Mouse (Mus musculus) Muller cell, postnatal 12 days (primary cell): ENCODE measurements at regions not wholly inside any gene's neighbourhood (a gene's known extent, or its start where the extent isn't known, plus 50 kb on each side); places are given as distances from the start of the nearest gene placed in this dataset.

ENCODE experiments used
- DNase-seq: peaks from one replicate; pipeline ENCODE4 v3.0.0-alpha.2; 2015; ENCODE audit errors: inconsistent ontology term

DNA sequence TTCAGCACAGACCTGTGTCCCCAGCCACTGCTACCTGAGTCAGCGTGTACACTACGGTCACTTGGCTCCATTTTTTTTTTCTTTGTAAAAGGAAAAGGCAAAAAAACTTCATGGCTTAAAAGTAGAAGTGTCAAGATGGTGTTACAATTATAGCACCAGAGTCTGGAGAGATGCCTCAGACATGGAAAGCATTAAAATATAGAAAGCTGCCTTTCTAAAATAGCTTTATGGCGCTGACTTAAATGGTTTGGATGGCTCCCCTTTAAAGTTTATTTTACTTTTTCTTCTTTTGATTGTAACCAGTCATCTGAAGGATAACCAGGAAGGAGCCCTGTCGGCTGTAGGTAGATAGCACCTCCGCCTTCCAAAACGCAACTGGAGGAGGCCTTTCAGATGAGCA is 79.0 kb upstream of the Jade1 start:
- no peak for DNase-seq

DNA sequence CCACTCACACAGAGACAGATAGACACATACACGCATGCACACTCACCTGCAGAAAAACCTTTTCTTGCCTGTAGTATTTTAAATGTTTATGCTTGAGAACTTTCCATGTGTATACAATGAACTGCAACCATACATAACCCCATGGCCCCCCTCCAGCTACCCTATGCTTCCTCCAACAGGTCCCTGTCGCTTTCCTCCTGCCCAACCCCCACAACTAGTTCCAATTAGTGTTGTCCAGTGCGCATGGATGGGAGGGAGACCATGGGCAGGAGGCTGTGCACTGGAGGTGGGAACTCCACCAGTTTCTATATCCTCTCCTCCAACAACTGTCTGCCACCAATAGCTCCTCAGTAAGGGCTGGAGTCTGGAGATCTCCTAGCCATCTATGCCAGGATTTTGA is 82.9 kb upstream of the Jade1 start:
- no peak for DNase-seq

DNA sequence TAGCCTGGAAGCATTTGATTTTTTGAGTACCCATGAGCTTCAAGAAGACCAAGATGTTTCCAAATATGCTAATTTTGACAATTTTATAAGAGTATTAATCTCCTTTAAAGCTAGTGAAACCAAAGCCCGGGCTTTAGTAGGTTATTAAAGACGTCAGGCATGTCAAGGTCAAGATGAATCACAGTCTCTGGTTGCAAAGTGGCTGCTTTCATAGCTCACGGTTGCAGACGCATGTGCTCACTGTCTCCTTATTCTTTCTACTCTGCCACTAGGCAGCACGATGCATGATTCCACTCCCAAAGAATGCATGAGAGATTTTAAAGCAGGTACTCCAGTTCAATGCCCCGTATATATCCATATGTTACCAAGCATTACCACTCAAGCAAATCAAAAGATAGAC is 86.4 kb upstream of the Jade1 start:
- DNase-seq: no peak

DNA sequence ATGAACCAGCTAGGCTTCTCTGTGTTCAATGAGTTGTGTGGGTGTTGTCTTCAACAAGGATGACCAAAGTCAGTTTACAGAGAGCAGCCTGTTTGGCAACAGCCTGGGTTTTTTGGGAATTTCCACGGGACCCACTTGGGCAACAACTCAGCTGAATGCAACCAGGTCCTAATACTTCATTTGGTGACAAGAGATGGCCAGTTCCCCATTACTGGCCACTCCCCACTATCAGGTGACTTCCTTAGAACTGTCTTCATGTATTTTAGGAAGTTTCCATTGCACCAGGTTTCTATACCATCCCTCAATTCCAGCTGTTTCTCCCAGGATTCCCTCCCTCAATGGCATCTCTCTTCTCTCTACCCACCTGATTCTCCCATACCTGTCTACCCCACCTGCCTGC is 87.7 kb upstream of the Jade1 start:
- DNase-seq: no peak

DNA sequence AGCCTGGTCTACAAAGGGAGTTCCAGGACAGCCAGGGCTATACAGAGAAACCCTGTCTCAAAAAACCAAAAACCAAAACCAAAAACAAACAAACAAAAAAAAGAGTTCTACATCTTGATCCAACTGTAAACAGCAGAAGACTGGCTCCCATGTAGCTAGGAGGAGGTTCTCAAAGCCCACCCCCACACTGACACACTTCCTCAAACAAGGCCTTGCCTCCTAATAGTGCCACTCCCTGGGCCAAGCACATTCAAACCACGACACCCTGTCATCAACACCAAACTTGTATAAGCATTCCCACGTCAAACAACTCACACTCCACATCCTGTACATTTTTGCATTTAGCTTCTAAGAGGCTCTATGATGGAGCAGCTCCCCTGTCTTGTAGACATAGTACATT is 89.6 kb upstream of the Jade1 start:
- DNase-seq: no peak

DNA sequence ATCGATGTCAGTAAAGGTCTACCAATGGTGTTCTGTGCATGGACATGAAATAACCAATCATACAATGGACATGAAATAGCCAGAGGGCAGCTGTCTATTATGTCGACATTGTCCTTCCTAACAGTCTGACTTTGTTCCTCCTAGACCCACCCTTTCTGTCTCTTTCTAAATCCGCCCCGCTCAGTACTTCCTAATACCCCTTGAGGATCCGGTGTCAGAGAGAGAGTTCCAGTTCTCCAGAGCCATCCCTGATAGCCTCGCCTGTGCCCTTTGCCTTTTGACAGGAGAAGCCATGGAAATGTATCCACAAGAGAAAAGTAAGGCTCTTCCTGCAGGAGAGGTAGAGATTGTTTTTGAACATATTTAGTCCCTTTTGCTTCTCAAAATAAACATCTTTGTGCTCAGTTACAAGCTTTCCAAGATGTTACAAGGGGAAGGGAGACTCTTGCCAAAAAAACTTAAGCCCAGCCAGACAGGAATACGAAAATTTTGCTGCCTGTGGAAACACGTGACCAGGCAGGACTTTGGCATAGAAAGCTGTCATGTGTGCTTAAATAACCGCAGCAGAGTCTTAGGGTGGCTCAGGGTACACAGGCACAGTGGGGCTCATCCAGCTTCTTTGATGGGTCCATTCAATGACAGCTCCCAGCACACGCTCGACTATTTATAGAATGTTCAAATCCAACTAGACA is 92.4 kb upstream of the Jade1 start:
- no peak for DNase-seq

DNA sequence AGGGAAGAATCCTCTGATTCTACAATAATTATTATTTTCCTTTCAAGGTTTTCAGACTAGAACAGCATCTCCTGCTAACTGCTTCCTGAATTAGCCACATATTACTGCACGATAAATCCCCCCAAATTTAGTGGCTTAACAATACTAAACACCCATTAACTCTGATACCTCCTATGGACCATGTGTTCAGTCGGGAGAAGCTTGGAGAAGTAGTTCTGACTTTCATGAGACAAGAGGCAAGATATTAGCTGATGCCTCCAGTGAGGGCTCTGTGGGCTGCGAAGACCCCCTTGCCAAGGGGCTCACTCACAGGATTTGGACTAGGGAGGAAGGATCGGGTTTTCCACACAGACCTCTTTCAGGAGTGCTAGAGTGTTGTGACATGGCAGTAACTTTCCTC is 95.4 kb upstream of the Jade1 start:
- DNase-seq: no peak

DNA sequence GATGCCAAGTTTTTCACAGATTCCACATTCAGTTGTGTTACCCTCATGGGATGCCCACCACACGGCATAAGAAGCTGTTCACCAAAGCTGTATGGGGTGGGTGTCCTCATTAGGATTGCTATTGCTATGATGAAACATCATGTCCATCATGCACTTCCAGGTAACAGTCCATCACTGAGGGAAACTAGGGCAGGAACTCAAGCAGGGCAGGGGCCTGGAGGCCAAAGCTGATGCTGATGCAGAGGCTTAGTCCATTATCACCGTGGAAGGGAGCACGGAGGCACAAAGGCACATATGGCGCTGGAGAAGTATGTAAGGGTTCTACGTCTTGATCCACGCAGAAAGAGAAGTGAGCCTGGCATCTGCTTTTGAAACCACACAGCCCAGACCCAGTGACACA is 97.4 kb upstream of the Jade1 start:
- DNase-seq: no peak

DNA sequence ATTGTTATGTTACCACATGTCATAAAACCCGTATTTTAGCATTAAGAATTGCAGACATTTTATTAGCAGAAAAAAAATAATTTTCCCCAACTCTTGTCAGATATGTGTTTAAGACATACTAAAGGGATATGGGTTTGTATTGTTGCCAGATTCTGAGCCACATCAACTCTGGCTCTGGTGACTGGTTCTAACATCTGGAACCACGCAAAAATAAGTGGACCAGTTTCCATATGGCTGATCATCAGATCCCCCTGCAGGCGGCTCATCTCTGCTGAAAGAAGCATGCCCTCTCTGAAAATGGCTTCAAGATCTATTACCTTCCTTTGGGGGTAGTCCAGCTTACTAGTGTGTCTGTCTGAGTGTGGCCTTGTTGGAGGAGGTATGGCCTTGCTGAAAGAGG is 102.0 kb upstream of the Jade1 start:
- no peak for DNase-seq

DNA sequence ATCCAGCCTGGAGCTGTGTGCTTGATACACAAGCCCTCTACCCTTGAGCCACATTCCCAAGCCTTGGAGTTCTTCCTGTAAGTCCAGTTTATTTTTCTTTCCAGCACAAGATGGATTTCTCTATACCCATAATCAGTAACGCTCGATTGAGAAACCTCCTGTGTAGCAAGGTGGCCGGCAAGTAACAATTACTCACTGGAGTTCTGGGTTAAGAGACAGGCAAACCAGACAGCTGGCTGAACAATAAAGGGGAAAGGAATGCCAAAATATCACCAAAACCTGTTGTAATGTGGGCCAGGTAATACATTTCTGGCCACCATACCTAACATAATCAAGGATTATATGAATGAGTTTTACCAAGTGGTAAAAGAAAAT is 102.8 kb upstream of the Jade1 start:
- no peak for DNase-seq

DNA sequence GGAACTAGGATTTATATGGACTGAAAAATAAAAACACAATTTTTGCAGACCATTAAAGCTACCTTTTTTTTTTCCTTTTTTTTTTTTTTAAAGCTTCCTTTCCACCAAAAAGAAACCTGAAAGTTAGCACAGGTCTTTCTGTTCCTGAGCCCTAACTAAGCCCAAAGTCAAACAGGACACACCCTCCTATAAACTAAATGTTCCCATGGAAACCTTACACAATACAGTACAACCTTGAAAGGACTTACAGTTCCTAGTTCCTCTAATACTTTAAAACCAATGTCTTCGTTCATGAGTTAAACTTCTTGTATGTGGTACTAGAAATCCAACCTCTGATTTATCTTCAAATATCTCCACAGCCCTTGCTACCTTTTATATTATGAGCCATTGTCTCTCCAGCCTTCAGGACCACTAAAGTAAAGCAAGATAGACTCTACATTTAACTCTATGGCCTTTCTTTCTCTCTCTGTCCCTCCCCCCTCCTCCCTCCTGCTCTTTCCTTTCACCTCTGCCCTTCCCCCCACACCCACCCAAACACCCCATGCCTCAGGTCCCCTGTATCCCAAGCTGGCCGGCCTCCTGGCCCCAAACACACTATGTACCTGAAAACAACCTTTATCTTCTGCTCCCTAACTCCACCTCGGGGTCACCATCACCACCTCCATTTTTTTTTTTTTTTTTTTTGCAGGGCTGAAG is 103.4 kb upstream of the Jade1 start:
- DNase-seq: no peak

DNA sequence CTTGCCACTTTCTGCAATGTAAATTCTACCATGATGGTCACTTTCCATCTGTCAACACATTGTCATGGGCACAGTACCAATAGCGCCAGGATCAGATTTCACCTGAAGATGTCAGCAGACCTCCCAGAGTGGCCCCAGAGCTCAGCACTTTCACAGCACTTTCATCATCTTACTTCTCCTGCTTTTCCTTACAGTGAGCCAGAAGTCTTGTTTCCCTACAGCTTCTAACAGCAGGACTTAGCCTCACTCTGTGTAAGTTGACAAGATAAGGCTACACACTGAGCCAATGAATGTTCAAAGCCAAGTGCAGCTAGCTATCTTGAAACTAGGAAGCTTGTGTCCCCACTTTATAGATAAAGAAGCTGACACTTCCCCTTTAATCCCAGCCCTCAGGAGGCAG is 104.8 kb upstream of the Jade1 start:
- no peak for DNase-seq

DNA sequence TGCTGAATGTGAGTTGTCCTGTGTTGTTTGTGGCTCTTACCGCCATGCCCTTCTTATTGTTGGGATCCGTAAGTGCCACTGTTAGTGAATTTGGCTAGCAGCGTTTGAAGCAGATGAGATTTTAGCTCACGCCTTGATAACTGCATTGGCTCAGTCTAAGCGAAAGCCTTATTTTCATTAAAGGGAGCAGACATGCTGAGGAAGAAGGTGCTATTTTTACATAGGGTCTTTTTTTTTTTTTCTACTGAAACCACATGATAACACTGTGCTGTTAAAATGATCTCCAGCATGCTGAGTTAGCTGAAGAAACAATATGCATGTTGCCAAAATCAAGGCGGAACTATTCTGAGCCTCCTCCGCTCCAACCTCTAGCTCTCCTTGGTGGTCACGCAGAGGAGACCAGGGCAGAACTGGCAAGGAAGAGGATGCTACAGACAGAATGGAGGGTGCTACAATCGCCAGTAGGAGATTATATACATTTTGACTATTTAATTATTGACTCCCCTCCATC is 111.2 kb upstream of the Jade1 start:
- DNase-seq: no peak

DNA sequence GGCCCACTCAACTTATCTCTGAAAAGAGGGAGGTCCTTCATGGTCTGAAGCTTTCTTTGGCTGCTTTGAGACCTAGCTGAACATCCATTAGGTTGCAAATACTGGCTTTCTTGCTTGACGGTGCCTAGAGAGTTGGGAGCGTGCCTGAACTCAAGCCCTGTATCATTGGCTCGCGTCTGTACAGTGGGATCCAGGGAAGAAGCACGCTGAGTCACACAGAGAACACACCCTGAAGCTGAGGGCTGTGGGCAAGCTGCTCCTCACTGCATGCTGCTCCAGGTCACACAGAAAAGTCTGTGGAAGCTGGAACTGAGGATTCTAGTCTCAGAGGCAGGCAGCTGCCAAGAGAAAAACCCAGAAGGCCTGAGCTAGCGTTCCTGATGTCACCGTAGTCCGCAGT is 119.3 kb upstream of the Jade1 start:
- DNase-seq: no peak

DNA sequence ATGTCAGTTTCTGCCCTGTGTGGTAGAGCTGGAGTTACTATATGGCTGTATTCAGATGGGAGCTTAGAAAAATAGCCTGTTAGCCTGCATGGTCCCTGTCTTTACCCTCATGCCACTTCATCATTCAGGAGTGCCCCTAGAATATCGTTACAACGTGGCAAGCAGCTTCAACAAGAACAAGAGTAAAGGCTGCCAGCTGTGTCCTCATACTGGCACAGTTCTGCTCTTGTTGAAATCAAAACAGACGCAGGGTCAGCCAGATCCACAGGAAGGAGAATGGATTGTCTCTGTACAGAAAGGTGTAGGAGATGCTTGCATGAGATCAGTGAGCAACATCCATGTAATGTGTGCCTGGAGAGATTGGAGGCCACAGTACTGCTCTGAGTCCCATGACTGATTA is 122.4 kb upstream of the Jade1 start:
- DNase-seq: no peak

DNA sequence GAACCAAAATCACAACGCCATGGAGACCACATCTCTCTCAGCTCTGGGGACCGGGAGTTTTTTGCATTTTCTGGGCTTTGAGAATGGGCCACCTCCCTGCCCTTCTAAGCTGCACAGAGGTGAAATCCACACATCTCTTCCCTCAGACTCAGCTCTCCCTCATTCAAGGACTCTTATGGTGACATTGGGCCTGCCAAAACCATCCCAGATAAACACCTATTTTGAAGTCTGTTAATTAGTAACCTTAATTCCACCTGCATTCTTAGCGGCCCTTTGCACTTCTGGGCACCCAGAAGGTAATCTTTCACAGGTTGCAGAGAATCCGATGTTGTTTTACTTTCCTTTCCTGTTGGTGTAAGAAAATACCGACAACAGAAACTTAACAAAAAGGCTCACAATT is 123.2 kb upstream of the Jade1 start:
- no peak for DNase-seq

DNA sequence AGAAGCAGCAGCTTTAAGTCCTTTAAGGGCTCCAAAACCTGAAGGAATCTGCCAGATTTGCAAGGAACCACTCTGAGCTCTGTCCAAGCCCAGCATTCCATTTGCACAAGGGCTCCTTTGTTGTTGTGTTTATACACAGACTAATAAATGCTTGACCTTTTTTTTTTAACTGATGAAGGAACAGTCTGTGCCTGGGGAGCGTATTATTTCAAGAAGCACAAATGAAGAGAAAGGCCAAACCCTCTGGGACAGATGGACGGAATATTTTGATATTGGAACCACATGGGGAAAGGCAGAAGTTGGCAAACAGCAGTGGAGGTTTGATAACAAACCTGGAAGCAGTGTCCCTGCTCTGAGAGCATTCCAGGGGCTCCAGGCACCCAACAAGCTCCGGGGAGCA is 125.3 kb upstream of the Jade1 start:
- peak; percentile 76 for DNase-seq

DNA sequence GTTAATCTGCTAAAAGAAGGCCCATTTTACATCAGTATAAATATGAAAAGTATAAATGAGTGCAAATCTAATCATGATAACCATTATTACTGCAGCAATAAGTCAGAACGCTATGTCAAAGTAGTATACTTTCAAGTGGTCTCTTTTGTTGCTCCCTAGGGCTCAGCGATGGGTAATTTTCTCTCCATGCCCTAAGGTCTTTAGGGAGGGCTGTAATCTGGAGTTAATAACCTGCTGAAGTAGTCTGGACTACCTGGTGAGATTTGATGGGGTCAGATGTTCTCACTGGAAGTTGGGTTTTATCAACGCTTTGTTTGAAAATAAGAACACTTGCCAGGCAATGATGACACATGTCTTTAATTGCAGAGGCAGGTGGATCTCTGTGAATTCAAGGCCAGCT is 128.6 kb upstream of the Jade1 start:
- no peak for DNase-seq

DNA sequence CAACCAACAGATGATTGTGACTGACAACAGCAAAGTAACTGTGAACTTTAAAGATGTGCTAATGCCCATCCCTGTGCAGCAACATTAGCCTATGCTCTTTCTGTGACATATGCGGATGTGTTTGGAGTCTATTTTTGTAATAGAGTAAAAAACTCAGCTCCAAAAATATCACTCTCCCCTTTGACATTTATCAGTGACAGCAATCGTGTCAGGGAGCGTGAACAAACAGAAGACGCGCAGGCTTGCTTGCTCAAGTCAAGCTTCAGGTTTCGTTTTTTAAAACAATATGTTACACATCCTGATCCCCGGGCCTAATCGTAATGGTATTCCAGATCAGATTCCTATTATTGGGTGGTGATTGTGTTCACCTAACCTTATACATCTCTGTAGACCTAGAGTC is 129.7 kb upstream of the Jade1 start:
- no peak for DNase-seq

DNA sequence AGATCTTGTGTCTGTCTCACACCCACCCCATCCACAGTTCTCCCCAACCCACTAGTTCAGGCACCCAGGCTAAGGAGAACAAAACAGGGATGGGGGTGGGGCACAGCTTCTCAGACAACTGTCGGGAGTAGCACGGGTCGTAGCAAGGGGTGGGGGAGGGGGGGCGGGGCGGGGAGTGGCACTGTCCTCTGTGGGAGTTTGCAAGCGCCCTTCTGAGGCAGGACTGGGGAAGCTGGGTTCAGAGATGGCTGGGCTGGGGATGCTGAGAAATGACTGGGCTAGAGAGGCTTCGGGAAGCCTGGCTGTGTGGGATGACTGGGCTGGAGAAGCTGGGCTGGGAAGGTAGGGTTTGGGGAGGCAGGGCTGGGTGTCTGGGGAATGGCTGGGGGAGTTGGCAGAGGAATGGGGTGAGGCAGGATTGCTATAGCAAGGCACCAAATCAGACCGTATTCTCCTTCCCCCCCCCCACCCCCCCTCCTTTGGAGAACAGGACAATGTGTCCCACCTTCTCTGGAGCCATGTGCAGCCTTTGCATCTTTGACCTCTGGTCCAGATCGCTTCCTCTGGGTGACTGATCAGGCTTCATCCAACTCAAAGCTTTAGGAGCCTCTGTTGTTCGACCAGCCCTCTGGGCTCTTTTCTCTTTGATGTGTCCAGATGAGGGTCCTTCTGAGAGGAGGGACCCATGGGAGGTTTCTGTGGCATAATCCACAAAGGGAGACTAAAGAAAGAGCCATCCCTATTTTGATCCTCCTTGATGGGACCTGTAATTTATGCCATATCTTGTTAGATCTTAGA is 131.2 kb upstream of the Jade1 start:
- no peak for DNase-seq

DNA sequence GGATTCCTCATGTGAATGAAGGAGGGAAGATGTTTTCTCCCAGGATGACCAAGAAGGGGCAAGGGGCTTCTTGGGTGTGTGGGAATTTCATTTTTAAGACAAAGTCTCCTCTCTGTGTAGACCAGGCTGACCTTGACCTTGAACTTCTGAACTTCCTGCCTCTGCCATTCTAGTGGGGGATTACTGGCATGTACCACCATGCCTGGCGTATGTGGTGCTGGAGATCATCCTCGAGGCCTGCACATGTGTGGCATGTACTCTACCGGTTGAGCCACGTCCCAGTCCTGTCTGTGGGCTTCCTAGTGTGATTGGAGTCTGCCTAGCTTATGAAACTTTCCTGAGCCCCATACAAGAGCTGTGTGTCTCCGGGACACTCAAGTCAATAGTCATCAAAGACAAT is 131.9 kb upstream of the Jade1 start:
- no peak for DNase-seq

DNA sequence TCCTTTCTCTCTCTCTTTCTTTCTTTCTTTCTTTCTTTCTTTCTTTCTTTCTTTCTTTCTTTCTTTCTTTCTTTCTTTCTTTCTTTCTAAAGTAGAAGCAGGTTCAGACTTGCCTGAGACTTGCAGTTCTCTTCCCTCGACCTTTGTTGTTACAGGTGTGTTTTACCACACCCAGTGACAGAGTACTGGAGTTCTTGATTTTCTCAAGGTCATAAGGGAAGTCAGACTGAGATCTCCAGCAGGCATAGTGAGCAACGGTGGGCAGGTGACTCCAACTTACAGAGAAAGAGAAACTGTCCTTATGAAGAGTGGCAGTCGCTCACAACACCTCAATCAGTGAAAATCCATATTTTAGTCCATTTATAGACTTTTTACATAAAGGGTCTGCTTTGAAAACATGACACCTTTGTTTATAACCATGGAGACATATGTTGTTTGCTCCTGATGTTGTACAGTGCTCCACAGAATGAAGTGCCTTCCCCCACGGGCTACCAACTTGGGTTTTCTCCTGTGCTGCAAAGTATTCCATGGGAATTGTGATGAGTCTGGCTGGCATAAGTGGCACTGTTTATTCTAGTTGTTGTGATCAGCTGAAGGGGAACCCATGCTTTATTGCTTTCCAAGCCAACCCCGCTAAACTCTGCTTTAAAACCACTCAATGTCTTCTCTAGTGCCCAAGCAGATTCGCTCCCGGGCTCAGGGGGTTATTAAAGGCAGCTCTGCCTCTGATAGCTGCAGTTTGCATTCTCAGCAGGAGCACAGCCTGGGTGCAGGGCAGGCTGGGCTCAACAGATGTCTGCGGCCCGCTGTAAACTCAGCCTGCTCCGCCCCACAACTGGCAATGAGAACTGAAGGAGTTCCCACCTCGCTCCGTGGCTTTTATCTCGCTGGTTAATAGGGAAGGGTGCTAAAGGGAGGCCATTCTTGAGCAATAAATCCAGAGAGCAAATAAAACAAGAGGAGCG is 132.6 kb upstream of the Jade1 start:
- DNase-seq: no peak
